Mouse (Mus musculus): ENCODE data around the gene Cacna1c. TPM values are rescaled to one million over a fixed set of nuclear protein-coding genes. Genes with fewer than 3 reads are reported as not detected.

Gene Cacna1c
- polyA plus RNA-seq, 1 experiment = 3.0 TPM

DNA sequence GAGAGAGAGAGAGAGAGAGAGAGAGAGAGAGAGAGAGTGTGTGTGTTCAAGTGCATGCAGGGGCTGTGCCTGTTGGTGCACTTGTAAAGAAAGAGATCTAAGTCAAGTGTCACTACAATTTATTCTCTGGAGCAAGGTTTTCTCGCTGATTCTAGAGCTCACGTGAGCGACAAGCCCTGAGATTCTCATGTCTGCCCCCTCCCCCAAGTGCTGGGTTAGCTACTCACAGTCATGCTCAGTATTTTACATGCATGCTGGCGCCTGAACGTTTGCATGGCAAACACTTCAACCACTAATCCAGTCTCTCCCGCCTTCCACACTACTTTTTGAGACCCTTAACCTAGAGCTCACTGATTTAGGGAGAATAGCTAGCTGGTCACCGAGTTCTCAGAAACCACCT is 99.7 kb downstream of the Cacna1c start:
- no peak for DNase-seq (ENCODE audit: low read depth)

DNA sequence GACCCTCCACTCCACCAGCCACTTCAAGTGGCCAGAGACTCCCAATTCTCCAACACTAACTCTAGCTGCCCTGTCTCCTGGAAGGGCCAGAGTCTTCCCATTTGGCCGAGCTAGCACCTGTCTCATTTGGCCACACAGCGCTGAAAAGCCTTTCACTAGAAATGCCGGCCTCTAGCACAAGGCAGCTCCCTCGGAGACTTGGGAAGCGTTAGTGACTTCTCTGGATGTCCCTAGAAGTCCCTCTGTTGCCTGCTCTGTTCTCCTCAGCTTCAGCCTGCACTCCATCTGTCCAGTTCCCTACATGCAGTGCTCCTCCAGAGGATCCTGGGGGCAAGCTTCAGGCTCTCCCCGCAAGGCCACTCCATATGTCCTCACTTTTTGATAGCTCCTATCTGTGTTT is 101.1 kb downstream of the Cacna1c start:
- no peak for DNase-seq (ENCODE audit: low read depth)

DNA sequence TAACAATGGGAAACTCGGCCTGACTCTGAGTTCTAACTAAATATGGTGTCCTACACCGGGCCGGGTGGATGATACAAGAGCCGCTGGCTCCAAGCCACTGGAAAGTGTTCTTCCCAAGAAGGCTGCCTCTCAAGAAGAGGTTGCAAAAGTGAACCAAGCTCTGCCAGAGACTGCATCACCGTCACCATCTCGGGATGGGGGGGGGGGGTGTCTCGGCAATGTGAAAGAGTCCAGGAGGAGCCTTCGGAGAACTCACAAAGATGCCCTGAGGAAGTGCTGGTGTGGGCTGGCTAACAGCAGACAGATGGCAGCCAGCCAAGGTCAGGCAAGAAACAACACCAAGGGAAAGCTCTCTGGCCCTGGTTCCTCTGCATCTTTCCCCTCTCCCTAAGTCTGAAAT is 107.0 kb downstream of the Cacna1c start:
- DNase-seq (ENCODE audit: low read depth) = no peak

DNA sequence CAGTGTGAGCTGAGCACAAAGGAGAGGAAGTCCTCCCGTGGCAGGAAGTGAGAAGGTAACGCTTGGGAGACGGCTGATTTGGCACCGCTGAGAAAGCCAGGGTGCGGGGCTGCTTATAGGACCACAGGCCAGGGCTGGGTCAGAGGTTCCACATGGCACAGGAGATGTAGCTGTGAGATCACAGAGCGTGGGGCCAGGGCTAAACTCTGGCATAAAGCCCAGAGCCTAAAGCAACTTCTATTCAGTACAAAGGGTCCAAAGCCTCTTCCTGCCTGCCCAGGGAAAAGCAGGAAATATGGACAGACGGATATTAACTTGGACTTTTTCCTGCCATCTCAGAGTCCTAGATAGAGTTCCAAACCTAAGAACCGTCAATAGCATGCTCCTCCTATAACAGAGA is 107.8 kb downstream of the Cacna1c start:
- no peak for DNase-seq (ENCODE audit: low read depth)

DNA sequence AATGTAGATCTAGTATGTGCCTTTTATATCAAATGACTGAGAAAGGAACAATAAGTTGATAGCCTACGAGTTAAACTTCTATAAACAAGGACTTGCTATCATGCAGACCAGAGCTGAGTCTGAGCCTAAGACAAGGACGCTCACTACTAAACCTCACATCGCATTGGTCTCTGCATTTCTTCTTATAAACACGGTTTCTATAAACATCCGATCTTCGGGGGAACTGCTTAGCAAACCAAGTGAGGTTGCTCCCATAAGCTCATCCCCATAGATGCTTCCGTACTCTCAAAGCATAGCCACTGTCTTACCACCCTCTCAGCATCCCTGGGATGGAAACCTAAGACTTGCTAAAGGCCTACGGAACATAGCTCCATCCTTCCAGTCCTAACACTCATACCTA is 108.3 kb downstream of the Cacna1c start:
- DNase-seq (ENCODE audit: low read depth) = no peak

DNA sequence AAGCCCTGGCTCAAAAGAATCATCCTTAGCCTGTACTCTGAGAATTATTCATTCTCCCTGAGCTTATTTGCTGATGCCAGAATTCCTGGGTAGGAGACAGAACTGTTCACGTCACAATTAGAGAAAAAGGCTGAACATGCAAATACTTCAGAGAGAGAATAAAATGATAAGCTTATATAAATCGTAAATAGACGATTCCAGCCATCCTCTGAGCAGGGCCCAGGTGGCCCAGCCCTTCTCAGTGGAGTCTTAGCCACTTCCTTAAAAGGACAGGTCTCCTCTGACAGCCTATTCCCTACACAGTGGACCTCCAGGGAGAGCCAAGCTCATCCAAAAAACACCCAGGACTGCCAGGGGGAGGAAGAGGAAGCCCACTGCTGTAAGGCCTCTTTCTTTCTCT is 110.4 kb downstream of the Cacna1c start:
- DNase-seq (ENCODE audit: low read depth) = no peak

DNA sequence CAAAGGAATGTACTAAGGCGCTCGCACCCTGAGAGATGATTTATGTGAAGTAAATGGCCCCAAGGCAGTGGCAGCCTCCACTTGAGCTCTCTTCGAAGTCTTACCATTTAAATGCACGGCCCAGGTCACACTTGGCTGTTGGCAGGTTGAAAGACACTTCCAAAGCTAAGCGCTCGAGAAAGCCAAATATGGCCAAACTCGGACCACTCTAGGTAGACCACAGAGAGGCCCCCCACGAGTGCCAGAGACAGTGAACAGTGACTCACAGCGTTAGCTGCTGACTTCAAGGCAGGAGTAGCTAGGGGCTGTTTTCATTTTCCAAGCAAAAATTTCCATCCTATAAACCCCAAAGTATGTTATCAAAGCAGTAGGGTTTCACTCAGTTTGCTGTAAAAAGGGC is 111.7 kb downstream of the Cacna1c start:
- DNase-seq (ENCODE audit: low read depth) = no peak

DNA sequence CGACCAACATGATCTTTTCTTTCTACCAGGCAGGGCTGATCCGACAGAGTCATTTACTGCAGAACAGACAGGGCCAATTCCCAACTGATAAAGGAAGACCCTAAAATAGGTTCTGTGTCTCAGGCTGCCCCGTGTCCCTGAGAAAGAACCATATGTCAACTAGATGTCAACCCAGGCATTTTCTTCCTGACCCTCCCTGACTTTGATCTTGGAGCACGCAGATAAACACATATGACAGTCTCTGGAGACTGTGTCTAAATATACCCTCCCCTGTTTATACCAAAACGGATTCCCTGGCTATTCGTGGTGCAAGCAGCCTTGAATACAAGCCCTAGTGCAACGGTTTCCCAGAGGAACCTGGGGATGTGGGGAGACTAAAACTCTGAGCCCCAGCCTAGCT is 112.7 kb downstream of the Cacna1c start:
- no peak for DNase-seq (ENCODE audit: low read depth)

DNA sequence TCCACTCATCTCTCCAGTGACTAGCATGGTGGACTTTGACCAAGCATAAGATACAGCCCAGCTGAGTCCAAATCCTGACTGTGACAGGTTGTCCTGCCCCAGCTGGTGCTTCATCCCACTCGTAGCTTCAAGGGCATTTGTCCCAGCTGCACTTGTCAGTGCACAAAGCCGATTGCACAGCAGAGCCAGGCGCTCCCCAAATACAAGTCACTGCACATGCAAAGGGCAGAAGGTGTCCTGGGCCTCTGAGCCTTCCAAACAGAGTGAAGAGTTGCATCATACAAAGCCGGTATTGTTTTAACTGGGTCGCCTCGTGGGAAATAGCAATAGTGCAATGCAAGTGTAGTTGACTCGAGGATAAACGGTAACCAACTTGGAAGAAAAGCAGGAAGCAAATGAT is 113.6 kb downstream of the Cacna1c start:
- DNase-seq (ENCODE audit: low read depth) = peak; percentile 69

DNA sequence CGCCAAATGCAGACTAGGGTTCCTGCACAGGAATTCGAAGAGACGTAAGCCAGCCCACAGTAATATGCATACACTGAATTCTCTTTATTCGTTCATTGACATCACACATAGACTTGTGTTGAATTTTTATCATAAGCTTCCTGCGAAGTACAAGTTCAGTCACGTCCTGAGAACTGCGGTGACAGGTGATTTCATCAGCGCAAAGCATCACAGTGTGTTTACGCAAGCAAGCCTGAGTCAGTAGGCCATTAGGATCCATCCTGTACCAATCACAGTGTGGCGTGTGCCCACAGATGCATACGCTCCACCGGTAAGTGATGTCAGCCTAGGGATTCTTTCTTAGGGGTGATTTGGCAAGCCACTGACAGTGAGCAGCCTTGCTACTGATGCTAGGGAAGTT is 114.6 kb downstream of the Cacna1c start:
- DNase-seq (ENCODE audit: low read depth) = peak; percentile 55

DNA sequence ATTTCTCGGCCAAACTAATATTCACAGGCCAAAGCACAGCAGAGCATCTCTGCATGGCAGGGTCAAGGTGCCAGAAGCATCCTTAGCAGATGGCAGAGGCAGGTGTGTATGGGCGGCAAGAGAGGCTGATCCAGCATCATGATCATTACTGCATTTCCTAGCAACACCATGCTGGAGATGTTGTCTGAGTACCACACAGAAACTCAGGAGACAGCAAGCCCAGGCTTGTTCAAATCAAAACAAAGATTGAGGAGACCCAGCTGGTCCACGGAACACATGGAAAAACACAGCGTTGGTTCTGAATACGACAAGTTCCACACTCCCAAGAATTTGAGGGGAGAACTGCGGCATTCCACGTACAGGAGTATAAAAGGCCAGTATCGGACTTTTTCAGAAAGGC is 116.6 kb downstream of the Cacna1c start:
- DNase-seq (ENCODE audit: low read depth) = no peak

DNA sequence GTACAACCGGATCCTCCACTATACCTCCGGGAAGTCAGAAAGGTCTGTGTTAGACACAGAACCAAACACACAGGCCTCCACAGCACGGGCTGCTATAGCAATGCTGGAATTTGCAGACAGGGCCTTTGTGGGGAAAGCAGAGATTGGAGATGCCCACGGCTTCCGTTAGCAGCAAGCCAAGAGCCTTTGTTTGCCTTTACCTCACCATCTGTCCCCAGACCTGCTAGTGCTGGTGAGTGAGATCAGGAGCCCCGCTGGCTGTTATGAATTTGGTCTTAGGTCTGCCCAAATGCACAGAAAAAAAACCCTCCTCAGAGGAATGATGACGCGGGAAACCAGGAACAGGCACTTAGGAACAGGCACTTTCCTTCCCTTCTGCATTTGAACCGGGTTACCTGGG is 117.3 kb downstream of the Cacna1c start:
- DNase-seq (ENCODE audit: low read depth) = no peak

DNA sequence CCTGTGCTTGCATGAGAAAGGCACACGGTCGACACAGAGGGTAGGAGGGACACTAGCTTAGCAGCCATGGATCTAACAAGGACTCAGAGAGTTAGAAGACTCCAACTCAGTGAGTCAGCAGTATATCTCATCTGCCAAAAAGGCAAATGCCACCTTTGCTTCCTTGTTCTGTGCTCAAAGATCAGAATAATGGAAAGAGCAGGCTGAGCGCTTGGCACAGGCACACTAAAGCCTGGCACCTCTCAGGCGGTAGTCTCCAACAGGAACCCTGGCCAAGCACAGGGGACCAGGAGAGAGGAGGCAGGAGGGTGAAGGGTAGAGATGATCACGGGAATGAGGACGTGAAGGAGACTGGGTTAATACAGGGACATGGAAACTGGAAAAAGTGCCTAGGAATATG is 119.0 kb downstream of the Cacna1c start:
- no peak for DNase-seq (ENCODE audit: low read depth)

DNA sequence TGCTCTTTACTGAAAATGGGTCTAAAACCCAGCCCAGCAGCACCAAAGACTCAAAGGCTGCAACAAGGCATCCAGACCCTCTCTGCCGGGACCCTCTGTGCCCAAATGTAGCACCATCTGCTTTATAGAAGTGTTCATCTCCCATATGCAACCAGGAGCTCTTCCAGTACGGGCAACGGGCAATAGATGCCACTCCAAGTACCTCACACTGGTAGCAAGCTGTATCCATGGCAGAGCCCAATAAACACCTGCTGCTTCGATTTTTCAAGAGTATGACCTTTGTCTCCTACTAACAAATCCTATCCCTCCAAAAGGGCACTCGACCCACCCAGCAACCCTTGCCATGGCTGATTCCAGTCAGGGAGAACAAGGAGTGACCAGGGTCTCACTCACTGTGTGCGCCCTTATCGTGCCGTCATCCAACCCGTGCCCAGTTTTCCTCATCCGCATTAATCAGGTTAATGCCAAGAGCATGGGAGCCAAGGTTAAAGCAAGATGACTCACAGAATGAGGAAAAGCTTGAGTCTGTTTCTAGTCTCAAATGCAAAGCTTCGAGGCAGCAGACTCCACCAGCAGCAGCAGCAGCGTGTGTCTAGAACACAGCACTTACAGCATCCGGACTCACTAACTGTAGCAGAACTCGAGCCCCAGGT is 122.7 kb downstream of the Cacna1c start:
- no peak for DNase-seq (ENCODE audit: low read depth)

DNA sequence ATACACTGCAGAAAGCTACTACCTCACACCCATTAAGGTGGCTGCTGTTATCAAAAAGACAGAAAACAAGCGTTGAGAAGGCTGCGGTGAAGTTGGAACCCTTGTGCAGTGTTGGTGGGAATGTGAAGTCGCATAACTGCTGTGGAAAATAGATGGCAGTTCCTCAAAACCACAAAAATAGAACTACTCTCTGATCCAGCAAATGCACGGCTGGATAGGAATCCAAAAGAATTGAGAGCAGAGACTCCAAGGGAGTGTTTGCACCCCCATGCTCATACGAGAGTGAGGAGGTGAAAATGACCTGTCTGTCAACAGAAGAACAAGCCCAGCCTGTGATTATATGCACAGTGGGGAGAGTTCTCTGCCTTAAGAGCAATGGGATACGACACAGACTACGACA is 123.4 kb downstream of the Cacna1c start:
- no peak for DNase-seq (ENCODE audit: low read depth)

DNA sequence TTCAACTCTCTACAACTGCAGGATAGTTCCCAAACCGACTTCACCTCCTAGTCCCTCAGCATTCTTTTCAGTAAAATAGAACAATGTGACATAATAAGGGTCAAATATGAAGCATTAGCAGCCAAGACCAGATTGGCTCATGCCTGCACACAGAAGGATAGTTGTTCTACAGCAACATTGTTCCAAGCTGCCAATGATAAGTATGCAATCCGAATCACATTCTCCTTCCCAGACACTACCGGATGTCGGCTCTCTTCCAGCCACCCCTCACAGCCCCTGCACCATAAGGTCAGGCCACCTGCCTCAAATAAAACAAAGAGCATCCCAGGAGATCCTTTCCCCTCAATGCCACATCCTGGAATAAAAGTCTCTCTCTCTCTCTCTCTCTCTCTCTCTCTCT is 125.4 kb downstream of the Cacna1c start:
- no peak for DNase-seq (ENCODE audit: low read depth)

DNA sequence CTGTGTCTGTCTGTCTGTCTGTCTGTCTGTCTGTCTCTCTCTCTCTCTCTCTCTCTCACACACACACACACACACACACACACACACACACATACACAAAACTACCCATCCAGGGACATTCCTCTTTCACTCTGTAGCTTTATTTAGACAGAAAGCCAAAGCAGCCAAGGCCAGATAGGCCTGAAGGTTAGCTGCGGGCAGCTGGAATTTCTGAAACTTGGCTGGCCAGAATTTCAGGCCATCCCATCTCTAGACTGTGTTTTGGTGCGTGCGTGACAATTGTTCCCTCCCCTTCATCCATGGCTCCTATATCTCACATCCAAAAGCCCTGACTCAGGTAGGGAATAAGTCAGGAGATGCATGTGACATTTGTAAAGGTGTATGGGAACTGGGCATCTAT is 125.9 kb downstream of the Cacna1c start:
- DNase-seq (ENCODE audit: low read depth) = no peak

DNA sequence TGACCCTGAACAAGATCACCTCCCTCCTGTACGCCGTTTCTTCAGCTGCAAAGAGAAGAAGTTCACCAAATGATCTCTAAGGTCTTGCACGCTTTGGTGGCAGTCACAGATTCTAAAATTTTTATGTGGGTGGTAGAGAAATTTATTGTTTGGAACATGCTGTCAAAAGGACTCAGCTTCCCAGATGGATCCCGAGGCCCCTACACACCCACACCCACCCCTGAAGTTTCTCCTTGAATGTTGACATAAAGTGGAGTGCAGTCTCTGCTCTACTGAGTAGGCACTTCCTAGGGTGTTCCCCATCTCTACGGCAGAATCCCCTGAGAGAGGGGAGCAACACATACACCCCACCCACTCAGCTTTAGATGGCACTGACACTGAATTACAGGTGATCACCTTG is 127.1 kb downstream of the Cacna1c start:
- DNase-seq (ENCODE audit: low read depth) = no peak

DNA sequence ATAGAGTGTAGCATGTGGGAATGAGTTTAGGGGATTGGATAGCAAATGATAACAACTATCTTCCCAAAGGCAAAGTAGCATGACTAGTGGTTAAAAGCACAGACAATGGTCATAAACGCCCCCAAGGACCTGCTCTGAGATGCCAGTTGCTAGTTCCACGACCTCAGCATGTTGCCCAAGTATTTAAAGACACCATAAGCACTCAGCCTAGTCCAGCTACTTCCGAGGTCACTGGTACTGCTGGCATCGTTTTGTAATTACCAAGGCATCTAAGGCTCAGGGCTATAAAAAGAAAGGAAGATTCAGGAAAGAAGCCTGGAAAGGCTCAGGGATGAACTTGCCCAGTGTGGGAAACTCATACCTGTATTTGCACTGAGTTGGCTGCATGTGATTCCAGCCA is 127.6 kb downstream of the Cacna1c start:
- DNase-seq (ENCODE audit: low read depth) = no peak

DNA sequence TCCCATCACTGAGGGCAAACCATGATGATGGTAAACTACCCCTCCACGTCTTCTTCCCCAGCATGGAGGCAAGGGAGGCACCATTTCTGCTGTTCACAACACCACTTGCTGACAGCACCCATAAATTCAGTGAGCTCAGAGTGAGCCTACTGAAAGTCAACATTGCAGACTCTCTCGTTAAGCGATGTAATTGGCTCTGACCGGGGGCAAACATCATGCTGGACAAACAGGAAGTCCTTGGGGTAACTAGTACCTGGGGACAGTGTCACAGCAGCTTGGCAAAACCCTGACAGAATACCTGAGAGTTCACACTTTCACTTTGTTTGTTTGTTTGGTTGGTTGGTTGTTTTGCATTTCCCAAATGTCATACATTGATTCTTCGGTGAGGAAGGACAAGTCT is 131.3 kb downstream of the Cacna1c start:
- no peak for DNase-seq (ENCODE audit: low read depth)

DNA sequence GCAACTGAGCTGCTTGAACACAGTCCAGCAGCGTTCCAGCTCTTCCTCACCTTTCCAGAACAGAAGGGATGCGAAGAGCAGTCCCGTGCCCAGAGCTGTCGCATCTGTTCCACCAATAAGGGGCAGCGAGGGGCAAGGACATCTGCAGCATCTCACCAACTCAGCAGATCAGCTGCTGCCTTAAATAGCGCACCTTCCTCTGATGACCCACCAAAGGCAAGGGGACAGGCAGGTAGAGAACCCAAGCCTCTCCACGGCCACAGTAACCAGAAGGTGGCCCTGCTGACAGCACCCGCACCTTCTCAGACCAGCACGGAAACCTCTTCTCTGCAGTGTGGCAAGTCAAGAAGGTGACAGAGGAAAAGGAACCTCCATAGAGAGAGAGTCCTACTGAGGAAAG is 131.8 kb downstream of the Cacna1c start:
- DNase-seq (ENCODE audit: low read depth) = no peak

DNA sequence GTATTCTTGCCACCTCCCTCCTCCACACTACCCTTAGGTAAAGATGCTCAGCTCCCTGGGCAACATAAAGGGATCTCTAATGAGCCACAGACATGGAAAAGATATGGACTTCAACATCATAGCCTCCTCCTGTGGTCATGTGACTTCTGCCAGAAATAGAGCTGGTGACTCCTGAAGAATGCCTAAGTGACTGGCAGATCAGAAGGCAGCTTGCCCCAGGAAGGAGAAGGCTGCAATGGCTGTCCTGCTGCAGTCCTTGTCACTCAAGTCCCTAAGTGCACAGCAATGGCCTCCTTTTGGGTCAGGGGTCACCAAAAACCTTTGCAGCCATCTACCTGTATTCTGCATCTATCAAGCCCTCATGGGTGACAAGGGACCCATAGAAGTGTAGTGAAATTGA is 133.5 kb downstream of the Cacna1c start:
- no peak for DNase-seq (ENCODE audit: low read depth)

DNA sequence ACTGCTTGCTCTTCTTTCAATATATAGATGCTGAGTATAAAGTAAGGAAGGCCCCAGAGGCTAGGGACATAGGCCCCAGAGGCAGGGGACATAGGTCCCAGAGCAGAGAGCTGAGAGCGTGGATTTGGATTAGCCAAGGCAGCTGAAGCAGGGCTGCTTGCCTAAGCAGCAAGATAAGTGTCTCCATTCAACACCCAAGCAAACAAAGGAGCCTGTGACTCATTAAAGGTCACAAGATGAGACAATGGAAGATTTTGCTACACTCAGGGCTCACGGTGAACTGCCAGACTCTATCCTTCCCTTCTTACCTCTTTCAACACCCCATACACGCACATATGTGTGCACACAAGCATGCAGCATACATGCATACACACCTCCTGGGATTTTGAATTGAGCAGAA is 137.3 kb downstream of the Cacna1c start:
- DNase-seq (ENCODE audit: low read depth) = no peak

DNA sequence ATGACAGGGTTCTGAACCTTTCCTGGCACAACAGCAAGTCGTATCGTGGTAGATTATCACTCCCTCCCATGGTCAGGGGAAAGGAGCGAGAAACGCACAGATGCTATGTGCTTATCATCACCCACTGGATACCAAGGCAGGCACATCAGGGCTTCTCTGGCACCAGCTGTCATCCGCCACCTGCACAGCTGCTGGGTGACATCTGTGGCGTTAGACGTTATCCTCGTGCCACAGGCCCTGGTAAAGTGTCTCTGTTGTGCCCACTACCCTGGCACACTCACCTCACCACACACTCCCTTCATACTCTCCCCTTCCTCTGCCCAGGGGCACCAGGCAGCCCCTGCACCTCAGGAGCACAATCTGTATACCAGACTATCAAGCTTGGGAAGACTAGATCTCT is 137.8 kb downstream of the Cacna1c start:
- no peak for DNase-seq (ENCODE audit: low read depth)

DNA sequence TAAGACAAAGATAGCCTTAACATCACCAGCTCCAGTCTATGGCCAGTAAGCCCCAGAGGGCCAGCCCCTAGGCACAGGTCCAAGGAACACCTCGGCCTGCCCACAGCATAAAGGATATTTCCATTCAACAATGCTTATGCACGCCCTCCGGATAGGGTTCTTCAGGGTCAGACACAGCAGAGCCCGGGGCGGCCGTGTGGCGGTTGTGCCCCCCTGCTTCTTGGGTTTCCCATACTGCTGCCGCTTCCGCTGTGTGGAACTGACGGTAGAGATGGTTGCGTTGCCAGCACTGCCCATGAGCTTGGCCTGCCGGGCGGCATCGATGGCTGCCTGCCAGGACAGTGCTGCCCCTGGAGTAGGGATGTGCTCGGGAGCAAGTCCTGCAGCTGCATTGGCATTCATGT is 139.1 kb downstream of the Cacna1c start:
- DNase-seq (ENCODE audit: low read depth) = no peak

Measured in gonadal fat pad, adult 2 months (tissue).